ENCODE assay signal across 22 mouse cellular contexts in the genomic region with DNA sequence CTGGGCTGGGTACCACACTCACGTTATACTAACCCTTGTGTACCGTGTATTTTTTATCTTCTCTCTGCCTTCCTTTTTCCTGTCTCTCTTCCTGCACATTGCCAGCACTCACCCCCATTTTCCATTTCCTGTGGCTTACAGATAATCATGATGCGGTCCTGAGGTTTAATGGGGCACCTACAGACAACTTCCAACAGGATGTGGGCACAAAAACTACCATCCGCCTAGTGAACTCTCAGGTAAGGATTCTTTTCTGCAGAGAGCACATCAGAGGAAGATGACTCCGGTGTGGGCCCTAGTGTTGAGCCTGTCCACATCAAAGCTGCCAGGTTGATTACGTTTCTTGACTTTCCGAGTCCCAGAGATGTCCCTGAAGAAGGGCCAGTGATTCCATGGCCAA.
A peak's percentile ranks its signal among the peaks of the same experiment; 100 is the strongest.
DNase-seq lines count a peak whose midpoint lies in the region; ATAC-seq and TF ChIP-seq lines count a peak whose summit lies in the region.
"Had no signal": no experiment of that assay in that cellular context is flagged by ENCODE, and none has a peak within 500 bp of the region (broad histone marks: within the 10 kb centered on the region; RNA-seq: fewer than 3 reads in every experiment).

No protein-coding gene starts in this region.

- no peak for TF ChIP-seq CTCF in gastrocnemius, adult 2 months (IDR thresholded peaks at IDR 0.05)

- H3K4me3 ChIP-seq in gastrocnemius, adult 2 months, result no peak overlapping the region
- H3K4me3 ChIP-seq: embryonic facial prominence, embryonic 10.5 days; forebrain, embryonic 13.5 days; heart, adult 2 months; heart, embryonic 15.5 days; hindbrain, embryonic 13.5 days had no signal

- DNase-seq in CD4-positive, CD25-positive, alpha-beta regulatory T cell, adult 2 months (ENCODE audit: low read depth, low spot score), result peak; percentile 74
- DNase-seq in T-cell, adult 2 months (ENCODE audit: low spot score), result peak; percentile 62
- DNase-seq in thymus, postnatal 25 days, result peak; percentile 40
- DNase-seq in gastrocnemius, adult 8-10 months (ENCODE audit: low spot score in 2 of 2), result no peak
- no peak for DNase-seq in gastrocnemius, adult 2 months
- DNase-seq in cerebellum, adult 18-20 months, result no peak
- DNase-seq: adrenal gland, adult 8-10 months; adrenal gland, postnatal 36 days; cerebellum, adult 8-10 months; cerebellum, postnatal 14 days; forebrain, postnatal 0 days; gastrocnemius, postnatal 36 days; heart, adult 2 months; heart, postnatal 36 days; kidney, adult 8-10 months had no signal

- no peak overlapping the region for H3K27ac ChIP-seq in gastrocnemius, adult 2 months
- H3K27ac ChIP-seq: embryonic facial prominence, embryonic 10.5 days; forebrain, embryonic 13.5 days; heart, adult 2 months; heart, embryonic 15.5 days; hindbrain, embryonic 13.5 days had no signal

- ATAC-seq in inflammation-experienced regulatory T-cells, adult 6 months, result peak; percentile 89
- ATAC-seq: forebrain, embryonic 13.5 days; forebrain, postnatal 0 days; intestine, postnatal 0 days; Patski had no signal

- intact Hi-C loops in gastrocnemius, adult 2 months (cut with DNase I), result no loop called here

Comparison
In these comparisons a context has a peak if more than half of its experiments do, and no peak if none do; other contexts are left out.
1. DNase-seq: peak in CD4-positive, CD25-positive, alpha-beta regulatory T cell, adult 2 months (single experiment), T-cell, adult 2 months (single experiment) and thymus, postnatal 25 days (single experiment); none in gastrocnemius, adult 8-10 months (0 of 2), gastrocnemius, adult 2 months (single experiment) and cerebellum, adult 18-20 months (0 of 2).